Mouse (Mus musculus): Measurements from ENCODE around the gene Rbm48. TPM values are rescaled to one million over a fixed set of nuclear protein-coding genes. Genes with fewer than 3 reads are reported as not detected.
A peak's percentile ranks its signal among the peaks of the same experiment; 100 is the strongest.

Gene Rbm48
- polyA plus RNA-seq, 1 experiment from 2014 or later, result 21.0 TPM

- H3K9ac ChIP-seq (replicated peaks; ENCODE audit: low read depth, low read length), result no peak overlapping the region
- no peaks in the 10 kb centered on the region for H3K9me3 ChIP-seq (ENCODE audit: control insufficient read depth, low read length)
- H3K4me1 ChIP-seq (ENCODE audit: control insufficient read depth, insufficient read depth, low read length), result no peaks in the 10 kb centered on the region
- no peak for ATAC-seq (ENCODE audit: low read depth)
- 95% methylated on average over 7 of the region's 7 CpGs for WGBS
- H3K36me3 ChIP-seq (ENCODE audit: control insufficient read depth, insufficient read depth, low read length), result peaks cover 59% of the 10 kb centered on the region
- H3K27ac ChIP-seq (ENCODE audit: low read depth, low read length), result no peak overlapping the region
- no peaks in the 10 kb centered on the region for H3K27me3 ChIP-seq (ENCODE audit: control insufficient read depth, insufficient read depth, low read length)
- H3K4me3 ChIP-seq (ENCODE audit: low read depth, low read length), result no peak overlapping the region
- H3K4me2 ChIP-seq (ENCODE audit: low read depth, low read length), result no peak overlapping the region
Observed at GRCm38 (mm10) chr5:3579066-3579465, 17.3 kb downstream of the Rbm48 start.

- Histone ChIP-seq H3K9me3 (ENCODE audit: control insufficient read depth, low read length) (no peaks in the 10 kb centered on the region), H3K27ac (ENCODE audit: low read depth, low read length) (no peak overlapping the region), H3K36me3 (ENCODE audit: control insufficient read depth, insufficient read depth, low read length) (peaks cover 59% of the 10 kb centered on the region), H3K27me3 (ENCODE audit: control insufficient read depth, insufficient read depth, low read length) (no peaks in the 10 kb centered on the region), H3K4me2 (ENCODE audit: low read depth, low read length) (no peak overlapping the region), H3K4me3 (ENCODE audit: low read depth, low read length) (no peak overlapping the region), H3K4me1 (ENCODE audit: control insufficient read depth, insufficient read depth, low read length) (no peaks in the 10 kb centered on the region), H3K9ac (replicated peaks; ENCODE audit: low read depth, low read length) (no peak overlapping the region)
- 93% methylated on average over 2 of the region's 2 CpGs for WGBS
- ATAC-seq (ENCODE audit: low read depth), result no peak
Observed at GRCm38 (mm10) chr5:3577939-3578338, 18.4 kb downstream of the Rbm48 start.

- H3K4me3 ChIP-seq (ENCODE audit: low read depth, low read length), result no peak overlapping the region
- H3K4me2 ChIP-seq (ENCODE audit: low read depth, low read length), result no peak overlapping the region
- H3K9ac ChIP-seq (replicated peaks; ENCODE audit: low read depth, low read length), result no peak overlapping the region
- H3K27me3 ChIP-seq (ENCODE audit: control insufficient read depth, insufficient read depth, low read length), result no peaks in the 10 kb centered on the region
- H3K27ac ChIP-seq (ENCODE audit: low read depth, low read length), result no peak overlapping the region
- H3K4me1 ChIP-seq (ENCODE audit: control insufficient read depth, insufficient read depth, low read length), result no peaks in the 10 kb centered on the region
- no peak for ATAC-seq (ENCODE audit: low read depth)
- no peaks in the 10 kb centered on the region for H3K9me3 ChIP-seq (ENCODE audit: control insufficient read depth, low read length)
- peaks cover 65% of the 10 kb centered on the region for H3K36me3 ChIP-seq (ENCODE audit: control insufficient read depth, insufficient read depth, low read length)
- 98% methylated on average over 2 of the region's 2 CpGs for WGBS
Observed at GRCm38 (mm10) chr5:3574825-3575224, 21.6 kb downstream of the Rbm48 start.

DNA sequence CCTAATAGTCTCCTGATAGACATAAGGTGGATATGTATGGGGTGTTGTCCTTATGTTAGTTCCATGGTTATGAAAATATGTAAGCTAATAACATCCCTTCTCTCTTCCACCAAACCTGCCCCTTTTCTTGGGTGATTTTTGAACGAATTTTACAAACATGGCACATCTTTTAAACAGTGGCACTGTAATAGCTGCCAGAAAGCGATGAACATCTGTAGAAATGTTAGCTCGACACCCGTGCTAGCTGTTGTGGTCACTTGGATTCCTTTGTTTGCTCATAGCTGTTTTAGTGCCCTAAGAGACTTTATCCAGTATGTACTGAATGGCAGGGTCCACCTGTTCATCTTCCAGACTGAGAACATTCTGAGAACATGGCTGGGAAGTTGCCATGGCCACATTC, 25.1 kb downstream of the Rbm48 start, which contains the start of gene 1700109H08Rik:
Gene 1700109H08Rik, plus strand, starts transcription at position 301 of the 400 bp plus-strand sequence.
- H3K27ac ChIP-seq (ENCODE audit: low read depth, low read length), result no peak within 1 kb of the TSS
- ATAC-seq (ENCODE audit: low read depth), result no peak
- no peak within 1 kb of the TSS for H3K4me2 ChIP-seq (ENCODE audit: low read depth, low read length)
- WGBS, result 96% methylated on average over 4 of the region's 4 CpGs
- H3K4me3 ChIP-seq (ENCODE audit: low read depth, low read length), result no peak within 1 kb of the TSS
- no peaks in the 10 kb centered on the region for H3K9me3 ChIP-seq (ENCODE audit: control insufficient read depth, low read length)
- H3K36me3 ChIP-seq (ENCODE audit: control insufficient read depth, insufficient read depth, low read length), result peaks cover 51% of the 10 kb centered on the region
- H3K27me3 ChIP-seq (ENCODE audit: control insufficient read depth, insufficient read depth, low read length), result no peaks in the 10 kb centered on the region
- no peak within 1 kb of the TSS for H3K9ac ChIP-seq (replicated peaks; ENCODE audit: low read depth, low read length)
- no peaks in the 10 kb centered on the region for H3K4me1 ChIP-seq (ENCODE audit: control insufficient read depth, insufficient read depth, low read length)

GRCm38 (mm10) chr5:3554198-3554597, 42.2 kb downstream of the Rbm48 start:
- Histone ChIP-seq H3K9ac (replicated peaks; ENCODE audit: low read depth, low read length) (no peak overlapping the region), H3K4me1 (ENCODE audit: control insufficient read depth, insufficient read depth, low read length) (no peaks in the 10 kb centered on the region), H3K27me3 (ENCODE audit: control insufficient read depth, insufficient read depth, low read length) (no peaks in the 10 kb centered on the region), H3K27ac (ENCODE audit: low read depth, low read length) (no peak overlapping the region), H3K36me3 (ENCODE audit: control insufficient read depth, insufficient read depth, low read length) (peaks cover 14% of the 10 kb centered on the region), H3K4me3 (ENCODE audit: low read depth, low read length) (no peak overlapping the region), H3K4me2 (ENCODE audit: low read depth, low read length) (no peak overlapping the region), H3K9me3 (ENCODE audit: control insufficient read depth, low read length) (no peaks in the 10 kb centered on the region)
- ATAC-seq (ENCODE audit: low read depth), result no peak
- WGBS, result 91% methylated on average over 2 of the region's 2 CpGs

DNA sequence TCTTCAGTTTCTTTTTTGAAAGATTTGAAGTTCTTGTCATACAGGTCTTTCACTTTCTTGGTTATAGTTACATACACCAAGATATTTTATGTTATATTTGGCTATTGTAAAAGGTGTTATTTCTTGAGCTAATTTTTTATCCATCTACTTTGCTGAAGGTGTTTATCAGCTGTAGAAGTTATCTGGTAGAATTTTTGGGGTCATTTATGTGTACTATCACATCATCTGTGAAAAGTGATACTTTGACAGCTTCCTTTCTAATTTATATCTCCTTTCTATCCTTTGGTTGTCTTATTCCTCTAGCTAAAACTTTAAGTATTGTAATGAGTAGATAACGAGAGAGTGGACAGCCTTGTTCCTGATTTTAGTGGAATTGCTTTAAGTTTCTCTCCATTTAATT, 44.9 kb downstream of the Rbm48 start:
- Histone ChIP-seq H3K9me3 (ENCODE audit: control insufficient read depth, low read length) (no peaks in the 10 kb centered on the region), H3K4me2 (ENCODE audit: low read depth, low read length) (no peak overlapping the region), H3K36me3 (ENCODE audit: control insufficient read depth, insufficient read depth, low read length) (peaks cover 5% of the 10 kb centered on the region; the same call in 1 of the 2 replicates), H3K9ac (replicated peaks; ENCODE audit: low read depth, low read length) (no peak overlapping the region), H3K4me1 (ENCODE audit: control insufficient read depth, insufficient read depth, low read length) (no peaks in the 10 kb centered on the region), H3K27me3 (ENCODE audit: control insufficient read depth, insufficient read depth, low read length) (no peaks in the 10 kb centered on the region), H3K4me3 (ENCODE audit: low read depth, low read length) (no peak overlapping the region), H3K27ac (ENCODE audit: low read depth, low read length) (no peak overlapping the region)
- 96% methylated on average over 1 of the region's 1 CpGs for WGBS
- ATAC-seq (ENCODE audit: low read depth), result no peak

DNA sequence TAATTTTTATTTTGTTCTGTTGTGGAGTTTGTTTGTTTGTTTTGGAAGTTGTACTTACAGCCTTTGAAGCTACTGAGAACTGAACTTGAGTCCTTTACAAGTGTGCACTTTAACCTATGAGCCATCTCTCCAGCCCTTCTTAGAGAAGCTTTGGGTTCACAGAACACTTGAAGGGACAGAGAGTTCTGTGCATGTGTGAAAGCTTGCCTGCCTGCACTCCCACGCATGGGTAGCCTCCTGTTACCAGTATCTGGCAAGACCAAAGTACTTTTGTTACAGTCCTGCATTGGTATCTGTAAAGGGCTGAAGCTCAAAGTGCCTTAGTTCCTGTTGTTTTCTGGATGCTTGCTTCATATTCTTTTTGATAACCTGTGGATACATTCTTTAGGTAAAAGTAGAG, 50.2 kb downstream of the Rbm48 start:
- H3K27me3 ChIP-seq (ENCODE audit: control insufficient read depth, insufficient read depth, low read length), result no peaks in the 10 kb centered on the region
- H3K9ac ChIP-seq (replicated peaks; ENCODE audit: low read depth, low read length), result no peak overlapping the region
- peaks cover 8% of the 10 kb centered on the region; the same call in 1 of the 2 replicates for H3K4me1 ChIP-seq (ENCODE audit: control insufficient read depth, insufficient read depth, low read length)
- no peak overlapping the region for H3K4me3 ChIP-seq (ENCODE audit: low read depth, low read length)
- H3K9me3 ChIP-seq (ENCODE audit: control insufficient read depth, low read length), result no peaks in the 10 kb centered on the region
- H3K27ac ChIP-seq (ENCODE audit: low read depth, low read length), result no peak overlapping the region
- H3K36me3 ChIP-seq (ENCODE audit: control insufficient read depth, insufficient read depth, low read length), result no peaks in the 10 kb centered on the region
- no peak overlapping the region for H3K4me2 ChIP-seq (ENCODE audit: low read depth, low read length)
- no peak for ATAC-seq (ENCODE audit: low read depth)
- 100% methylated on average over 1 of the region's 1 CpGs for WGBS

GRCm38 (mm10) chr5:3544480-3544769, 52.0 kb downstream of the Rbm48 start:
- ATAC-seq (ENCODE audit: low read depth), result peak; percentile 27
- no peaks in the 10 kb centered on the region for H3K27me3 ChIP-seq (ENCODE audit: control insufficient read depth, insufficient read depth, low read length)
- no peaks in the 10 kb centered on the region for H3K9me3 ChIP-seq (ENCODE audit: control insufficient read depth, low read length)
- peak overlapping the region; percentile 77; the same call in 1 of the 2 replicates for H3K9ac ChIP-seq (replicated peaks; ENCODE audit: low read depth, low read length)
- H3K4me1 ChIP-seq (ENCODE audit: control insufficient read depth, insufficient read depth, low read length), result peaks cover 8% of the 10 kb centered on the region; the same call in 1 of the 2 replicates
- H3K36me3 ChIP-seq (ENCODE audit: control insufficient read depth, insufficient read depth, low read length), result no peaks in the 10 kb centered on the region
- H3K4me2 ChIP-seq (ENCODE audit: low read depth, low read length), result peak overlapping the region; percentile 58
- H3K4me3 ChIP-seq (ENCODE audit: low read depth, low read length), result peak overlapping the region; percentile 77
- no peak overlapping the region for H3K27ac ChIP-seq (ENCODE audit: low read depth, low read length)
- WGBS, result 9% methylated on average over 7 of the region's 7 CpGs

DNA sequence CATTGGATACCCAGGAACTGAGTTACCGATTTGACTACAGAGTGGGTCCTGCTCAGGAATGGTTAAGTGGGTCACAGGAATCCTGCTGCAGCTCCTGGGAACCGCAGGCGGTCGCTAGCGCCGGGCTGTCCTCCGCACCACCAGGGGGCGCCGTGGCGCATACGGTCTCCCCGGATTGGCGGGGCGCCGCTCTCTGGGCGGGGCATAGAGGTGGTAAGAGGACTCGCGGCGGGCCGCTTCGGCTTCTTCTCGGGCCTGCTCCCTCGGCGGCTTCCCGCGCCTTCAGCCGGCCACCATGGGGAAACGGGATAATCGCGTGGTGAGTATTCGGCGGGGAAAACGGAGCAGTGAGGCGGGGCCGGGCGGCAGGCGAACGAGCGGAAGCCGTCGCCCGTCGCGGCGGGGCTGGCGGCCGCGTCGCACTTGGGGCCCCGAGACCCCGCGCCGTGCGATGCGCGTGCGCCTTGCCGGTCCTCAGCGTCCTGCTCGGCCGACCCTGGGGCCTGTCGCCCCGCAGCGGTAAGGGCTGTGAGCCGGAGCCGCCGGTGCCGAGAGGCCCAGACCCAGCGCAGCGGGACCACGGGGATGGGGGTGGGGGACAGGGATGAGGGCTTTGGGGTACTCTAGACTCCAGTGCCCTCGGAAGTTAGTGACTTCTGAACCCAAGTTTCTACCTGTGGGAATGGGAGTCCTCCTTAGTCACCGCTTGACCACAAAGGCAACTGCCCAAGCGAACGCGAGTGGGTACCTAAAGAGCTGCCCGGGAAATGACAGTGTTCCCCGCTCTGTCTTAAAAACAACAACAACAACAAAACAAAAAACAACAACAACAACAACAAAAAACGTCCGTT, 52.5 kb downstream of the Rbm48 start, which contains the start of gene Fam133b:
Gene Fam133b, plus strand, starts transcription at position 205 of the 851 bp plus-strand sequence.
- Histone ChIP-seq H3K4me3 (ENCODE audit: low read depth, low read length) (peak within 1 kb of the TSS; percentile 77), H3K9ac (replicated peaks; ENCODE audit: low read depth, low read length) (peak within 1 kb of the TSS; percentile 77), H3K27ac (ENCODE audit: low read depth, low read length) (peak within 1 kb of the TSS; percentile 84), H3K4me2 (ENCODE audit: low read depth, low read length) (peak within 1 kb of the TSS; percentile 58), H3K36me3 (ENCODE audit: control insufficient read depth, insufficient read depth, low read length) (no peaks in the 10 kb centered on the region), H3K27me3 (ENCODE audit: control insufficient read depth, insufficient read depth, low read length) (no peaks in the 10 kb centered on the region), H3K4me1 (ENCODE audit: control insufficient read depth, insufficient read depth, low read length) (peaks cover 8% of the 10 kb centered on the region; the same call in 1 of the 2 replicates), H3K9me3 (ENCODE audit: control insufficient read depth, low read length) (no peaks in the 10 kb centered on the region)
- ATAC-seq (ENCODE audit: low read depth), result peak; percentile 97
- under 1% methylated on average over 77 of the region's 80 CpGs for WGBS

All from neural tube, embryonic 14.5 days (tissue).